Mouse (Mus musculus) liver, embryonic 14.5 days (tissue): ENCODE measurements at regions not wholly inside any gene's neighbourhood (a gene's known extent, or its start where the extent isn't known, plus 50 kb on each side); places are given as distances from the start of the nearest gene placed in this dataset.
"Not testable (repeated sequence)": the region's sequence is repeated elsewhere in the genome, so short reads cannot be mapped to it uniquely, and the experiment has no call there.

Experiments used
- ATAC-seq: fragments of 200-750 bp; cut with Nextera tagmentation; 2 replicates; pipeline ENCODE4 v1.8.0; 2017; ENCODE audit warnings: moderate number of reproducible peaks, mild to moderate bottlenecking, moderate library complexity; ENCODE audit not compliant: insufficient read depth
- DNase-seq, 3 experiments: peaks; one replicate each; pipeline ENCODE4 v3.0.0-alpha.2; 2012 to 2013; ENCODE audit warnings: low read depth in 3 of 3, low spot score in 3 of 3
- H3K27ac ChIP-seq: fragments of 300-500 bp; sonication (generic); 2 replicates; pipeline ENCODE4 v1.5.1; 2014; ENCODE audit warnings: moderate library complexity, mild to moderate bottlenecking, control low read depth, inconsistent platforms
- H3K27me3 ChIP-seq: fragments of 300-500 bp; sonication (generic); 2 replicates; pipeline ENCODE4 v1.6.1; 2014; ENCODE audit warnings: mild to moderate bottlenecking, low read length, moderate library complexity; ENCODE audit not compliant: control insufficient read depth, insufficient read depth
- H3K36me3 ChIP-seq: fragments of 300-500 bp; sonication (generic); replicated peaks from 2 replicates; pipeline ENCODE4 v1.6.1; 2014; ENCODE audit warnings: low read depth; ENCODE audit not compliant: control insufficient read depth, insufficient read depth
- H3K4me1 ChIP-seq, 2 experiments: fragments of 200-500 bp in 1 of 2; fragments of 300-500 bp in 1 of 2; sonication (generic) in 1 of 2; replicated peaks; 2 replicates each; pipeline ENCODE4 v1.6.1; 2012 to 2014; ENCODE audit warnings: antibody characterized with exemption in 1 of 2, inconsistent platforms in 1 of 2, low read length in 1 of 2; ENCODE audit not compliant: control insufficient read depth in 2 of 2, insufficient read depth in 2 of 2
- H3K4me2 ChIP-seq: fragments of 300-500 bp; sonication (generic); 2 replicates; pipeline ENCODE4 v1.6.1; 2014; ENCODE audit warnings: low read depth, mild to moderate bottlenecking, control low read depth, moderate library complexity
- H3K4me3 ChIP-seq, 2 experiments: fragments of 200-500 bp in 1 of 2; fragments of 300-500 bp in 1 of 2; sonication (generic) in 1 of 2; 2 replicates each; pipeline ENCODE4 v1.5.1; 2012 to 2014; ENCODE audit warnings: low read depth in 2 of 2, low read length in 2 of 2, mild to moderate bottlenecking in 2 of 2, control low read depth in 1 of 2, inconsistent platforms in 1 of 2, moderate library complexity in 1 of 2; ENCODE audit not compliant: insufficient read depth in 1 of 2
- H3K9ac ChIP-seq: fragments of 300-500 bp; sonication (generic); replicated peaks from 2 replicates; pipeline ENCODE4 v1.6.1; 2014; ENCODE audit warnings: mild to moderate bottlenecking, control low read depth, moderate library complexity
- H3K9me3 ChIP-seq: fragments of 300-500 bp; sonication (generic); 2 replicates; pipeline ENCODE4 v1.6.1; 2016; ENCODE audit warnings: low read length, mixed read lengths; ENCODE audit not compliant: control insufficient read depth
- CTCF ChIP-seq: IDR thresholded peaks from 2 replicates; pipeline ENCODE4 v1.5.1; 2016; ENCODE audit warnings: antibody characterized with exemption, low read depth, control low read depth
- EP300 ChIP-seq: IDR thresholded peaks from 2 replicates; pipeline ENCODE4 v1.6.1; 2016; ENCODE audit warnings: antibody characterized with exemption, low read depth
- WGBS: fragments of 180-500 bp; shearing (Covaris S2); extraction: QIAGEN DNeasy Blood & Tissue Kit; methylation state at CpG from one replicate; pipeline ENCODE4 v1.1.7; 2014; ENCODE audit not compliant: insufficient replicate concordance; 5-methylcytosine and 5-hydroxymethylcytosine counted together

DNA sequence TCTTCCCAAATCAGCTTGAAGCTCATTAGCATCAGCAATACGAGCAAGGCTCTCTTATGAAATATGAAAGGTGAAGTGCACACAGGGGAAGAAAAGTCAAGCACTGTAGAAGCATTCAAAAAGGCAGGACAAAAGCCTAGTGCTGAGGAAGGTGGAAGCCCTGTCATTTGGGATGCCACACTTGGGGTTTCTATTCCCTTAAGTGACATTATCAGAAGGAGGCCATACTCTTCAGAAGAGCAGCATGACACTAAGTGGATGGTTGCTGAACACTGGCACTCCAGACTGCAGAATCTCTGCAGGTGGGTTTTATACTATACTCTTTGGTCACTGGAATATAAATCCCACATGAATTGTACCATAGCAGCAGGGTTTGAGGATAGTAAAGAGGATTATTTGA, 120.4 kb upstream of the Pcsk1 start:
- Histone ChIP-seq H3K36me3 (no peaks in the 10 kb centered on the region), H3K27ac (no peak overlapping the region), H3K4me2 (no peak overlapping the region), H3K4me3 (no peak overlapping the region), H3K27me3 (no peaks in the 10 kb centered on the region), H3K9me3 (no peaks in the 10 kb centered on the region), H3K9ac (no peak overlapping the region), H3K4me1 (no peaks in the 10 kb centered on the region)
- ATAC-seq (no peak), DNase-seq (no peak)
- TF ChIP-seq EP300 (no peak), CTCF (no peak)
- WGBS = 46% methylated on average over 1 of the region's 1 CpGs

DNA sequence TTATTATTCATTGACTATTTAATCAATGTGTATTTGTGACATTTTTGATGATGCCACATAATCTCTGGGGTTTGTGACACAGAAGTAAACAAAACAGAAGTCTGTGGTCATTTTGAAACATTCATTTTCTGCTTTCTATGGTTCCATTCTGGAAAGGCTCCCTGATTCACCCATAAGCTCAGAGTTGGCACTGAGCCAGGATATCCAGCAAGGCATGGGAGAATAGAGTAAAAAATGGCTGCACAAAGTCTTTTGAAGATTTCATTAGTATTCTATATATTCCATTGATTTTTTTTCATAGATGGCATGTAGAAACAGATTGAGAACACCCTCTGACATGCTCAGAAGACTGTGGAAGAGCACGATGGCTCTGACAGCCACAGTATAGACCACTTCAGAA, 133.8 kb upstream of the Pcsk1 start:
- no peak for TF ChIP-seq EP300
- no peak for TF ChIP-seq CTCF
- Histone ChIP-seq H3K36me3 (no peaks in the 10 kb centered on the region), H3K4me3 (no peak overlapping the region), H3K4me2 (no peak overlapping the region), H3K9ac (no peak overlapping the region), H3K4me1 (no peaks in the 10 kb centered on the region), H3K27me3 (no peaks in the 10 kb centered on the region), H3K9me3 (no peaks in the 10 kb centered on the region), H3K27ac (no peak overlapping the region)
- DNase-seq (no peak), ATAC-seq (no peak)
- 63% methylated on average over 1 of the region's 1 CpGs for WGBS

DNA sequence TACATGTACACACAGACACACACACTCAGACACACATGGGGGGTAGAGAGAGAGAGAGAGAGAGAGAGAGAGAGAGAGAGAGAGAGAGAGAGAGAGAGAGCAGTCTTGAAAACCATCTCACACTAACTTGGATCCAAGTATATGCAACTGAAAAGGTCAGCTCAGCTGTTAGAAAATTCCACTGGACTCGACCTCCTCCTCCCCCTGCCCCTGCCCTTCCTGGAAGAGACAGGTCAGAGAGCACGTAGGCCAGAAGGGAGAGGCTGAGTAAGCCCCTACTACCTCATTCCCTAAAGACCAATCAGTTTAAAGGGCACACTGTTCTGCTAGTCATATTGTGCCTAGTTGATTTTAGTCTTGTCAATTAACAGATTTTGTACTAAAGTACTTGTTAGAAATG, 105.0 kb upstream of the Cast start:
- H3K9me3 ChIP-seq, H3K27ac ChIP-seq, H3K4me3 ChIP-seq, H3K27me3 ChIP-seq, DNase-seq, ATAC-seq, H3K36me3 ChIP-seq, H3K9ac ChIP-seq, H3K4me2 ChIP-seq, H3K4me1 ChIP-seq: not testable (repeated sequence)
- WGBS = 20% methylated on average over 2 of the region's 2 CpGs

DNA sequence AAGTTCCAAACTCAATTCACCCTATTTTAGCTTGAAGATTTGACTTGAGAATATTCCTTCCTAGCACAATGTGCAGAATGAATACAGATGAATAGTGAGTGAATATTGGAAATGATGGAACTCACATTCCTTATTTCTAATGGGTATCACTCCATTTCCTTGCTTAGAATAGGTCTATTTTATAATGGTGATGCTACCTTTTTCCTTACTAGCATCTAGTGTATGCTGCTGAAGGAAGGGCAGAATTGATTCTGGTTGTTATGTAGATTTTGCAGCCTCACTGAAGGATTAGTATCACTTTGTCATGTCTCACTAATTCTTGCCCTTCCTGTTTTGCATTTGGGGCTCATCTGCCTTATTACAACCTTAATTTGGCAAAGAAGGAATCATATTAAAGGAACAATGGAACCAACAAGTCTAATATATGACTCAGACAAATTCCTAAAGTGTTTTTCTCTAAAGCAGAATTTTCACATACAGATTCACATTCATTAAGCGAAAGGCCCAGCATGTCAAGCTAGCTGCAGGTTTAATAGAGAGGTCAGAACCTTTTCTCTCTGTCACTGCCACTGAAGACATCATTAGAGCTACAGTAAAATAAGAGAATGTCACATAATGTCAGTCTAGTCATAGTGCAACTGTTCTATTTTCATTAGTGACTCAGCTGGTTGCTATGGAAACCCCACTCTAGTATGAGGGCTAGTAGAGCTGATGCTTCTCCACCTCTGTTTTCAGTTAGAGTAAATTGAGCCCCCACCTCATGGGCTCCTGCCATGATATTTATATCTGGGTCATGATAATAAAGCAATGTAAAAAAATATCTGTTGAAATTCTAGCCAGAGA, 94.8 kb upstream of the Cast start:
- no peak overlapping the region for H3K27ac ChIP-seq
- H3K36me3 ChIP-seq = no peaks in the 10 kb centered on the region
- ATAC-seq (no peak), DNase-seq (no peak)
- no peak for TF ChIP-seq CTCF
- TF ChIP-seq EP300 = no peak
- H3K27me3 ChIP-seq = no peaks in the 10 kb centered on the region
- 49% methylated on average over 1 of the region's 1 CpGs for WGBS
- no peak overlapping the region for H3K4me3 ChIP-seq
- no peaks in the 10 kb centered on the region for H3K9me3 ChIP-seq
- no peaks in the 10 kb centered on the region for H3K4me1 ChIP-seq
- no peak overlapping the region for H3K9ac ChIP-seq
- no peak overlapping the region for H3K4me2 ChIP-seq

DNA sequence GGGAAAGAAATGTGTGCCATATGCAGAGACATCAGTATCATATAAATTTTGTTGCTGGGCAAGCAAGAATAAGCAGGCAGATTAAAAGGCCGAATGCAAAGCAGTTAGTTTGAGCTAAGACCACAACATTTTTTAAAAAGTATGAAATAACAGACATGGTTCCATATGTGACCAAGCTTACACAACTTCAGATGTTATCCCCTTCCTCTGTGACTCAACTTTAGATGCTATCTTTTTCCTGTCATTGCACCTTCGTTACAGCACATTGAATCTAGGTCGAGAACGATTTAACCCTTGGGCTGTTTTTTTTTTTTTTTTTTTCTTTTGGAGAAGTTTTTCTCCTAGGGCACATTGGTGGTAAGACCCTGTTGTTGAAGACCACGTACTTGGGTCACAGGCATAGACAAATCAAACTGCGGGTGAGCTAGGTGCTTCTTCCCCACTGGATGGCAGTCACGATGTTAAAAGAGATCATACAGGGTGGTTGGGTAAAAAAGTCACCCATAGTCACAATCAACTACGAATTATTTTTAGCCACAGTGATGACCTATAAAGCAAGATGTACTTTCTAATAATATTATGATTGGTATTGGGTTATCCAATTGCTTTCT, 81.4 kb upstream of the Cast start:
- no peak for ATAC-seq
- no peak for DNase-seq
- Histone ChIP-seq H3K27ac (no peak overlapping the region), H3K4me3 (no peak overlapping the region), H3K4me2 (no peak overlapping the region), H3K4me1 (no peaks in the 10 kb centered on the region), H3K9me3 (no peaks in the 10 kb centered on the region), H3K36me3 (no peaks in the 10 kb centered on the region), H3K9ac (no peak overlapping the region), H3K27me3 (no peaks in the 10 kb centered on the region)
- TF ChIP-seq CTCF (no peak), EP300 (no peak)
- 53% methylated on average over 8 of the region's 8 CpGs for WGBS
